Mouse (Mus musculus): Measurements from ENCODE around the gene Cep63. TPM values are rescaled to one million over a fixed set of nuclear protein-coding genes. Genes with fewer than 3 reads are reported as not detected.

Cep63 gene
- polyA plus RNA-seq, 1 experiment from 2014 or later = 57.8 TPM

DNA sequence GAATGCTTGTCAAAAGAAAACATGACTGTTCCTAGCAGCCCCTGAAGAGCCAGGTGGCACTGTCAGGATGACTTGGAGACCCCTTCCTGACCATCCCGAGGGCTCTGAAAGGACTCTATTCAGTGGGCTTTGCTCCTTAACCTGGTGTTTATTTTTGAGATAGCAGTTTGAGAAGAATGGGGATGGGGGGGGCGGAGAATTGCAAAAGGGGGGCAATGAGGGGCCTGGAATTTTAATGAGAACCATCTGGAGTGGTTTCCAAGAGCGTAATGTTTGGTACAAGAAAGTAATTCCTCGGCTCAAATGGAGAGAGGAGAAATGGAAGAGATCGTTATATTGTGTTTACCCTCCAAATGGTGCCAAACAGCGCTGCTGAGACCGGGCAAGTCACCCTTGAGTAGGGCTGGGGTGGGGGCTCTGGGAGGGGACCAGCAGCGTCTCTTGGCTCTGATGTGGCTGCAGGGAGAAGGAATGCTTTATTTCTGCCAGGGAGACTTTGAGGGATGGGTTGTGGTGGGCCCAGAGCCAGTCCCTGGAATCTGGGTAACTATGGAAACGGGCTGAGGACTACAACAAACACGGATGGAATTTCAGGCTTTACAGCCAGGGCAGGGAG is 17.3 kb upstream of the Cep63 start:
- Histone ChIP-seq H3K4me1 (peaks cover 62% of the 10 kb centered on the region), H3K27me3 (no peaks in the 10 kb centered on the region), H3K36me3 (no peaks in the 10 kb centered on the region), H3K4me3 (peak overlapping the region; percentile 25; the same call in 1 of the 2 replicates), H3K9me3 (0 out of 2 replicates have a peak, but pooled peaks cover 2% of the 10 kb centered on the region), H3K27ac (peak overlapping the region; percentile 99), H3K9ac (0 out of 2 replicates have a peak overlapping the region, but pooled peaks have one; percentile 32), H3K4me2 (peak overlapping the region; percentile 58)
- peak; percentile 91 for ATAC-seq (ENCODE audit: insufficient number of reproducible peaks, insufficient read depth, low FRiP score, low TSS enrichment, low read depth)
- 2% methylated on average over 10 of the region's 10 CpGs for WGBS

DNA sequence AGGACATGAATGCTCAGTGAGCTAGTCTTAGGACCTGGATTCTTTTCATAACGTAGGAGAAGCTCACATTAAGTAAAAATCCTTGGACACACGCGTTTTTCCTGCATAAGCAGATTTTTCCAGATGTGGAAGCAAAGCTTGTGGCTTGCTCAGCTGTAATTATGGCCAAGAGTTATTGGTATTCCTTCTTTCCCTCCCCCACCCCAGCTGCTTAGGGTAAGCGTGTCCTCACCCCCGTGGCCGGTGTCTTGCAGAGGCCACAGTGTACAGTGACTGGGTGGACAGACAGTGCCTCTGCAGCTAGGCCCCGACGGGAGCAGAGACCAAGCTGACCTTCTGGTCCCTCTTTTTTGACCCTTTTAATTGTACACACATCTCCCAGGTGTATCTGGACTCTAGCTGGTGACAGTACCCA is 16.7 kb upstream of the Cep63 start:
- Histone ChIP-seq H3K36me3 (no peaks in the 10 kb centered on the region), H3K4me1 (peaks cover 63% of the 10 kb centered on the region), H3K27ac (peak overlapping the region; percentile 99), H3K4me3 (peak overlapping the region; percentile 17; the same call in 1 of the 2 replicates), H3K9me3 (0 out of 2 replicates have a peak, but pooled peaks cover 2% of the 10 kb centered on the region), H3K27me3 (no peaks in the 10 kb centered on the region), H3K9ac (0 out of 2 replicates have a peak overlapping the region, but pooled peaks have one; percentile 32), H3K4me2 (peak overlapping the region; percentile 58)
- no peak for ATAC-seq (ENCODE audit: insufficient number of reproducible peaks, insufficient read depth, low FRiP score, low TSS enrichment, low read depth)
- 8% methylated on average over 8 of the region's 8 CpGs for WGBS

DNA sequence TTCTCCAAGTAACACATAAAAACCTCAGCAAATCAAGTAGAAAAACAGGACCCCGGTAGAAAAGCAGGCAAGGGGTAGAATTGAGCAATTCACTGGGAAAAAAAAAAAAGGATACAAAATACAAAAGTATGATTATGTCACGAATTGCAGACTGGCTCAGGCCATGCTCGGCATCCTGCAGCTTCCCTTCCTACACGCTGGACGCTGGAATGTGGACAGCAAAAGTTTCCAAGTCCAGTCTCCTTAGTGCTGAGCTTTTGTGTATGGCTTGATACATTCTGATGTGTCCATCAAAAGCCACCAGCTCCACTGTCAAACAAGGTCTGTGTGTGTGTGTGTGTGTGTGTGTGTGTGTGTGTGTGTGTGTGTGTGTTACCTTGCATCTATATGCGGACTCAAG is 15.2 kb upstream of the Cep63 start:
- H3K9ac ChIP-seq = no peak overlapping the region
- no peak for ATAC-seq (ENCODE audit: insufficient number of reproducible peaks, insufficient read depth, low FRiP score, low TSS enrichment, low read depth)
- H3K4me3 ChIP-seq = no peak overlapping the region
- no peak overlapping the region for H3K27ac ChIP-seq
- H3K4me1 ChIP-seq = peaks cover 77% of the 10 kb centered on the region
- H3K4me2 ChIP-seq = no peak overlapping the region
- H3K9me3 ChIP-seq = 0 out of 2 replicates have a peak, but pooled peaks cover 2% of the 10 kb centered on the region
- no peaks in the 10 kb centered on the region for H3K36me3 ChIP-seq
- WGBS = 76% methylated on average over 6 of the region's 6 CpGs
- H3K27me3 ChIP-seq = no peaks in the 10 kb centered on the region

DNA sequence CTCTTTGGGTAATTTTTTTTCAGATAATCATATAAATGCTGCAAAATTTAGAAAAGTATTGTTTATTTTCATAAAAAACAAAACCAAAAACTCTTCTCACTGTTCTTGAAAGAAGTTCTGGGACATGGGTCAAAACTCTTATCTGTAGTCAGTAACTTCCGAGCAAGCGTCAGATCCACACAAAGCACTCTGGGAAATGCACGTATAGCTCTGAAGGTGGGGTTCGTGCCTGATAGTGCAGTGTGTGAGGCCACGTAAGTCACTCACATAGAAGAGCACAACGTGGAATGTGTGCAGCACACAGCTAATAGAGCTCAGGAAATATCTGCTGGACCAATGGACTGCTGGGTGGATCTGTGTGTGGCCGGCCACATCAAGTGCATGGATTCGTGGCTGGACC is 13.2 kb upstream of the Cep63 start:
- Histone ChIP-seq H3K4me3 (no peak overlapping the region), H3K9me3 (0 out of 2 replicates have a peak, but pooled peaks cover 2% of the 10 kb centered on the region), H3K4me1 (peaks cover 57% of the 10 kb centered on the region), H3K9ac (no peak overlapping the region), H3K4me2 (no peak overlapping the region), H3K36me3 (no peaks in the 10 kb centered on the region), H3K27me3 (no peaks in the 10 kb centered on the region), H3K27ac (peak overlapping the region; percentile 52)
- ATAC-seq (ENCODE audit: insufficient number of reproducible peaks, insufficient read depth, low FRiP score, low TSS enrichment, low read depth) = no peak
- 80% methylated on average over 8 of the region's 8 CpGs for whole genome bisulfite sequencing

DNA sequence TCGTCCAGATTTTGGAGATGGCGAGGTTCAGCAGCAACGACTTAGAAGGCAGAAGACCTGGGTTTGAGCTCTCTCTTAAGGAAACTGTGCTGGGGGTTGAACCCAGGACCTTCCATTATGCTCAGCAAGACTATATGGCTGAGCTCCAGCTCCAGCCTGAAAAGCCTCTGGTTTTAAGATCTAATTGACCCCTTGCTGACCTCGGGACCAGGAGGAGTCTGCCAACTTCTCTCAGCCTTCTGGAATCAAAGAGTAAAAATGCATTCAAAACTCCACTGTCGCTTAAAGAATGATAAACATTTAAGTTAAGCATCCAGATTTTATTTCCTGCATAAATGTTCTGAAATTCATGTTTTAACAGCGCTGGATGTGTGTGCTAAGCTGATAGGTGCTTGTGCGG is 12.6 kb upstream of the Cep63 start:
- Histone ChIP-seq H3K9ac (no peak overlapping the region), H3K36me3 (peaks cover 5% of the 10 kb centered on the region; the same call in 1 of the 2 replicates), H3K9me3 (0 out of 2 replicates have a peak, but pooled peaks cover 2% of the 10 kb centered on the region), H3K4me3 (no peak overlapping the region), H3K27ac (peak overlapping the region; percentile 52; the same call in 1 of the 2 replicates), H3K4me2 (no peak overlapping the region), H3K27me3 (no peaks in the 10 kb centered on the region), H3K4me1 (peaks cover 51% of the 10 kb centered on the region)
- WGBS = 35% methylated on average over 7 of the region's 7 CpGs
- no peak for ATAC-seq (ENCODE audit: insufficient number of reproducible peaks, insufficient read depth, low FRiP score, low TSS enrichment, low read depth)

DNA sequence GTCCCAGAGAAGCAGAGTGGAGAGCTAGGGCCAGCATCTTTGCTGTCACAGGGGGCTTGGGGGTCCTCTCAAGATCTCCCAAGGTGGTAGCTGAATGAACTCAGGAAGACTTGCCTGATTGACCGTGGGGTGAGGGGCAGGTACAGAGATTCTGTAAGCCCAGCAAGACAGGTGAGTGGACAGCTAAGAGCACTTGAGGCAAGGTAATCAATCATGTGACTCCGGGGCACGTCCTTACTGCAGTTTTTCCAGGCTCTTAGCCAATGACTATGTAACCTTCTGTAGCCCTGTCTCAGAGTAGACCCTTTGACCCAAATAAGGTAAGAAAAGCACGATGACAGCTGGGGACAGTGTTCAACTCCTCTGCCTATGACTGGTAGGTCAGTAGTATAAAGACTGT is 10.8 kb upstream of the Cep63 start:
- WGBS = 69% methylated on average over 4 of the region's 4 CpGs
- ATAC-seq (ENCODE audit: insufficient number of reproducible peaks, insufficient read depth, low FRiP score, low TSS enrichment, low read depth) = no peak
- Histone ChIP-seq H3K4me1 (peaks cover 38% of the 10 kb centered on the region), H3K9me3 (0 out of 2 replicates have a peak, but pooled peaks cover 2% of the 10 kb centered on the region), H3K4me2 (no peak overlapping the region), H3K27ac (no peak overlapping the region), H3K27me3 (no peaks in the 10 kb centered on the region), H3K4me3 (no peak overlapping the region), H3K36me3 (peaks cover 12% of the 10 kb centered on the region), H3K9ac (no peak overlapping the region)

DNA sequence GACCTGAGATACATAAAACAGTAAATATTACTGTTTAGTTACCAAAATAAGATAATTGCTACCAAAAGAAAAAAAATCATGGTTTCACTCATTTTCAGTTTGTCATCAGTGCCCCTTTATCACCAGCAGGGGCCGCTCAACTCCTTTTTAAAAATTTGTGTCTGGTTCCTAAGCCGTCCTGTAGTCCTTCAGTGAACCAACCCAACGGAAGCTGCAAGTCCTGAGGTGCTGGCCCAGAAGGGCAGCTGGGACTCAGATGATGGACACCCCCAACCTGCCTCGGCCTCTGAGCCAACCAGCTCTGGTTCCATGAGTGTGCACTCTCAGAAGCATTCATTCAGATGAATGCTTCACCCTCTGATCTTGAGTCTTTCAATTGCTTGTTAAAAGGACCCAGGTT is 10.2 kb upstream of the Cep63 start:
- WGBS = 1% methylated on average over 4 of the region's 4 CpGs
- Histone ChIP-seq H3K4me2 (no peak overlapping the region), H3K27me3 (no peaks in the 10 kb centered on the region), H3K9me3 (0 out of 2 replicates have a peak, but pooled peaks cover 2% of the 10 kb centered on the region), H3K27ac (no peak overlapping the region), H3K4me1 (peaks cover 32% of the 10 kb centered on the region), H3K9ac (no peak overlapping the region), H3K36me3 (peaks cover 17% of the 10 kb centered on the region), H3K4me3 (no peak overlapping the region)
- ATAC-seq (ENCODE audit: insufficient number of reproducible peaks, insufficient read depth, low FRiP score, low TSS enrichment, low read depth) = no peak

DNA sequence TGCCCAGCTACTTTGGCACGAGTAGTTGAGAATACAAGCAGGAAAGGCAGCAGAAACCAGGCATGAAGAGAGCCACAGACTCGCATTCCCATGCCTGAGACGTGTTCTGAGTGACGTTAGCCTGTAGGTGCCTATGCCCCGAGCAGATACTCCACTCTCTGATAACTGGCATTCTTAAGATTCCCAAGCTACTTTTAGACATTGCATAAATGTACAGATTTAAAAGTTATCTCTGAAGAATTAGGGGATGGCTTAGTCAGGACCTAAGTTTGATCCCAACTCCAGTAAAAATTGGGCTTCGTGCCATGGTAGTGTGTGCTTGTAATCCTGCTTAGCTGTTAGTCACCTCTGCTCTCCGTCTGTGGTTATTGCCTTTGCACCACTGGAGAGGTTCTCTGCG is 8.1 kb upstream of the Cep63 start:
- Histone ChIP-seq H3K27me3 (no peaks in the 10 kb centered on the region), H3K9me3 (no peaks in the 10 kb centered on the region), H3K4me3 (no peak overlapping the region), H3K4me1 (peaks cover 27% of the 10 kb centered on the region), H3K27ac (no peak overlapping the region), H3K9ac (no peak overlapping the region), H3K36me3 (peaks cover 26% of the 10 kb centered on the region), H3K4me2 (no peak overlapping the region)
- 70% methylated on average over 8 of the region's 8 CpGs for WGBS
- ATAC-seq (ENCODE audit: insufficient number of reproducible peaks, insufficient read depth, low FRiP score, low TSS enrichment, low read depth) = no peak

DNA sequence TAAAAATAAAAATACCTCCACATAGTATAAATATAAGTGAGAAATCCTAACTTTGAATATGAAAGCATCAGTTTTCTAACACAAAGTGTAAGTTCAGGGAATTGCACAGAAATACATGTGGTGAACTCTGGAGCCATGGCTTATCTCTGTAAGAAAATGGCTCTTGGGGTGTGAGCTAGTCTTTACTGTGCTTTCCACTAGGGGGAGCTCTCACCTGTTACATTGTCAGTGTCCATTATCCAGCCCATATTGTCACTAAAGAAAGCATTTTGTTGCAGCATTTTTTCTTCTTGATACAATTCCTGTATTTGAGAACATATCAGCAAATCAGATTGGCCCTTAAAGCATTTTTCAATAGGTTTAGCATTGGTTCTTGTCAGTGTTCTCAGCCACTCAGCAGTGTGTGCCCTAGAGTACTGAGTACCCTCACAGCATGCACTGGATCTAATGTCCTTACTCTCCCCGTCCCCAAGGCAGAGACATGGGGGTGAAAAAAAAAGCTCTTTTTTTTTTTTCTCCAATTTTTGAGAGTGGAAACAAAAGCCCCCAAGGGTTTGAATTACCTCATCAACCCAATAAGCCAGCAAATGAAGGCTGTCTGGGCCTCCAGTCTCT is 6.7 kb upstream of the Cep63 start:
- Histone ChIP-seq H3K27ac (no peak overlapping the region), H3K27me3 (no peaks in the 10 kb centered on the region), H3K4me1 (peaks cover 25% of the 10 kb centered on the region), H3K9ac (peak overlapping the region; percentile 22; the same call in 1 of the 2 replicates), H3K4me2 (no peak overlapping the region), H3K4me3 (no peak overlapping the region), H3K9me3 (no peaks in the 10 kb centered on the region), H3K36me3 (peaks cover 26% of the 10 kb centered on the region)
- ATAC-seq (ENCODE audit: insufficient number of reproducible peaks, insufficient read depth, low FRiP score, low TSS enrichment, low read depth) = no peak
- WGBS = 58% methylated on average over 1 of the region's 1 CpGs

DNA sequence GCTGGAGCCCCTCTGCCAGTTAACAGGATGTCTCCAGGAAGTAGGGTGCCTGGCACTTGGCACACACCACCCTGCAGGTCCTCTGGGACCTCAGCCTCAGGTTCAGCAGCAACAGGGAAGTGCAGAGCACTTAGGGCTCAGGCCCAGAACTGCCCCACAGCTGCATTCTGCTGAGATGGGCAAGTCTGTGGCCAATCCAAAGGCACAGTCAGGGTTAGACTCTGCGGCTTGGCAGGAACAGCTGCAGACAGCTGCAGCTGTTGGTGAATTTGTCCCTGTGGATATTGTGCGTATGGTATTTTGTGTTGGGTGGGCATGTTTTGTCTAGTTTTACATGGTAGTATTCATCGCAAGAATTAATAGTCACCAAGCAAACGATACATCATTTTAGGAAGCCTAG is 5.8 kb upstream of the Cep63 start:
- Histone ChIP-seq H3K9ac (peak overlapping the region; percentile 11; the same call in 1 of the 2 replicates), H3K9me3 (no peaks in the 10 kb centered on the region), H3K4me1 (peaks cover 25% of the 10 kb centered on the region), H3K36me3 (peaks cover 26% of the 10 kb centered on the region), H3K27ac (no peak overlapping the region), H3K4me2 (no peak overlapping the region), H3K27me3 (no peaks in the 10 kb centered on the region), H3K4me3 (no peak overlapping the region)
- WGBS = 90% methylated on average over 4 of the region's 4 CpGs
- ATAC-seq (ENCODE audit: insufficient number of reproducible peaks, insufficient read depth, low FRiP score, low TSS enrichment, low read depth) = no peak

DNA sequence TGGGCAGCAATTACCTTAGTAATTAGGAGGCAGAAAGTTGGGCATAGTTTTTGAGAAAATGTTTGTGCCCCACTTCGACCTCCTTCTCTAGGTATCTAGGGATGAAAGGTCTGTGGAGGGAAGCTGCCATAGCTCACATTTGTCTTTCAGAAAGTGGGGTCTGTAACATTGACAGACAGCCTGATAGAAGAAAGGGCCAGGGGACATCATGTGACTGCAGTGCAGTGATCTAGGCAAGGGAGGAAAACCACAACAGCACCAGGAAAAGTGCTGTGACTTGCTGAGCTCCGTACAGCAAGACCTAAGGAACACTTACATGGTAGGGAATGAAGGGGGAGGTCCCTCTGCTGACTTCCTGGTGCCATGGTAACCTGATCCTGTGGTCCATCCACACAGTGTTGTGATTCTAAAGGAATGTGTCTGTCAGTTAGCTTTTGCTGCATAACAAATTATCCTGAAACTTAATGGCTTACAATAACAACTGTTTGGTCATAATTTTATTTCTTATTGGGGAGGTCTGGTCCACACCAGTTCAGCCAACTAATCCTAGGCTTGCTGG is 5.3 kb upstream of the Cep63 start:
- Histone ChIP-seq H3K36me3 (peaks cover 26% of the 10 kb centered on the region), H3K9ac (peak overlapping the region; percentile 11; the same call in 1 of the 2 replicates), H3K4me1 (peaks cover 23% of the 10 kb centered on the region), H3K4me2 (no peak overlapping the region), H3K27ac (no peak overlapping the region), H3K4me3 (no peak overlapping the region), H3K9me3 (no peaks in the 10 kb centered on the region), H3K27me3 (no peaks in the 10 kb centered on the region)
- 54% methylated on average over 2 of the region's 2 CpGs for WGBS
- no peak for ATAC-seq (ENCODE audit: insufficient number of reproducible peaks, insufficient read depth, low FRiP score, low TSS enrichment, low read depth)

Data from embryonic facial prominence, embryonic 13.5 days (tissue).